Mouse (Mus musculus): ENCODE measurements around the gene Arf1.
A peak's percentile ranks its signal among the peaks of the same experiment; 100 is the strongest.

Arf1 gene

DNA sequence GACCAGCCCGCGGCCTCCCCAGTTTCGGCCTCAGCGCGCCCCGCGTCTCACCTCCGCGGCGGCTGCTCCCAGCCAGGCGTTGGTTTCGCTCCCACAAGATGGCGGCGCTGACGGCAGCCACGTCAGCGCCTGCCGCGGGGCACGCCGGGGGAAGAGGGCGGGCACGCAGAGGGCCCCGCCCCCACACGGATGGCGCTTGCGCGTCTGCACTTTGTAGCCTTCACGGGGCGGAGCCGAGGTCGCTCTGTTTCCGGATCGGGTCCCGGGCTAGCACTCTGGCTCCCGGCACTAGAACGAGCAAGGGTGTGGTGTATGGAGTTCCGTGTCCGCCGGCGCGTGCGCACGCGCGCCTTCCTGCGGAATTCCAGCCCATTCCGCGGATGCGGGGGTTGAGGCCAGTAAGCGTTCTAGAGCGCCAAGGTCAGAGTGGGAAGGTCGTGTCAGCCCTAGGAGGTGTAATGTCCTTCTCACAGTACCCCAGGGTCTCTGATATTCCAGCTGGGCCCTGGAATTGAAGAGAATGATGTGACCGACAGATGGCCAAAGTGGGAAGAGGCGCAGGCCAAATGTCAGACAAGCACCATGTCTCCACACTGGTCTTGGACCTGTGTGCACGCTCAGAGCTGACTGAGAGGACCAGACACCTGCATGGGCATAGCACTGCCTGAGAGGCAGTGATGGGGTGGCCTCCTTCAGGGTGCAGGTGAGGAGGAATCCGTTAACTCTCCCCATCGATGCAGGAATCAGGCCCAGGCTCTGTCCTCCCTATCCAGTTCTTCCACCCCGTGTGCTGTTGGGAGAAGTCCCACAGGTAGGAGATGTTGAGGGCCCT, at the start of gene Arf1:
Gene Arf1 (minus strand): TSS at position 149 of the 832 bp plus-strand sequence.
- peak; percentile 100 for DNase-seq

DNA sequence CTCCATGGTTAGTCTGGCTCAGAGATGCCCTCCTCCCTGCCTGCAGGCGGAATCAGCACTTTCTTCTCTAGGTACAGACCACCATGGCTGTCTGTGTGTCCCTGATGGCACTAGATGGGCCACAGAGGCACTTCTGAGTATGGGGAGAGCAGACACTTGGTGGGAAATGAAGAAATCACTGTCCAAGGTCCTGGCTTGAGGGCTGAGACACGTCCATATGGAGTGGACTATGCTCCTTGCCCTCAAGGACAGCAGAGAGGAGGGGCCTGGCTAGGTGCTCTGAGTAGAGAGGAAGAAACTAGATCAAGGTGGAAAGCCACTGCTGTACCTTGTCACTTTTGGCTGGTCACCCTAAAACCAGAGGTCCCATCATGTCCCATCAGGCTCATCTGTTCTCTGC, 48.8 kb upstream of the Arf1 start:
- DNase-seq = no peak

DNA sequence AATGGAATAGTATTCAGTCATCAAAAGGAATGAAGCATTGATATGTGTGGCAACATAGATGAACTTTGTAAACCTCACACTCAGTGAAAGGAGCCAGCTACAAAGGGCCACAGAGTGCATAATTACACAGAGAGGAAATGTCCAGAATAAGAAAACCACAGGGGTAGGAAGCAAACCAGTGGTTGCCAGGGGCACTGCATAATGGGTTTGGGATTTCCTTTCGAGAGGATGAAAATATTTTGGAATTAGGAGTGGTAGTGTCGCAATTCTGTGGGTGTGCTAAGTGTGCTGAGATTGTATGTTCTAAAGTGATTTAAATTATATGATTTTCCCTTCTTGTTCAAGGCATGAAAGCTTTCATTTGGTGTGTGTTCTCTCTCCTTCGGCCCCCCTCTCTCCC, 46.1 kb upstream of the Arf1 start:
- DNase-seq = no peak

DNA sequence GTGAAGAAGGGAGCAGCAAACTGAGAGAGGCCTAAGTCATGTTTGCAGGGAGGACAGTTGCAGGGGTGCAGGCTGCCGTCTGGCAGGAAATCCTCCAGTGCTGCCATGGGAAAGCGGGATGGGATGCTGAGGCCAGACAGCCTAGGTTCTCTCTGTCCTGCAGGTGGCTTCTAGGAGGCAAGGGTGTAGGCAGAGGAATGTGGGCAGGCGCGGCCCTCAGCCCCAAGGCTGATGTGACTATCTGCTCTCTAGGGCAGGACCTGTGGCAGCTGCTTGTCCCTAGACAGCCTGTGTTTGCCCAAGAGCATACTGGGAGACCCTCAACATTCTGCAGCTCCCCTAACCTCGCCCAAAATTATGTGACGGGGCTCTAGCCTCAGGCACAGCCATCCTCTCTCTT, 38.7 kb upstream of the Arf1 start:
- DNase-seq = no peak

DNA sequence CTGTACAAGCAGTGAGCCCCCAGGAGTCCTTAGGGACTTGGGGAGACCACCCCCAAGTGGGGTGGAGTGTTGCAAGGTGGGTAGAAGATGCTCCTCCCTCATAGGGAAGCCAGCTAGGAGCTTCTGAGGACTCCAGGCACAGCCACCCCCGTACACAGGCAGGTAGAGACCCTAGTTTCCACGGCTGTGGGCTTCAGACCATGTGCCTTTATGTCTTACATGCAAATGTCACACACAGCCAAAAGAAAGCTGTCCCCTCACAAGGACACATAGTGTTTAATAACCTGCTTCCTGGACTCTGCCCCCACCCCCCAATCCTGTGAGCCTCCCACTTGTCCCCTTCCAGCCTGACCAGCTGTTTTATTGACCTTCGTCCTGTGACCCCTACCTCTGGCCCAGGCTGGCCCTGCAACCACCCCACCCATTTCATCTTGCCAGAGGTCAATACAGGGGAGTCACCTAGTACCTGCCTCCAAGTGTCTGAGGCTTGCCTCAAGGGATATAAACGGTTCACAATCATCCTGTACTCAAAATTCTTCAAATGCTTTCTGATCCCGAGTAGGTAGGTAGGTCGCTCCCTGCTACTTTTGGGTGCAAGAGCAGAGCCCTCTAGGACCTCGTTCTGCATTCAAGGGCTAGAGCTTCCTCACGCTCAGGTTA, 37.2 kb upstream of the Arf1 start:
- DNase-seq = no peak

DNA sequence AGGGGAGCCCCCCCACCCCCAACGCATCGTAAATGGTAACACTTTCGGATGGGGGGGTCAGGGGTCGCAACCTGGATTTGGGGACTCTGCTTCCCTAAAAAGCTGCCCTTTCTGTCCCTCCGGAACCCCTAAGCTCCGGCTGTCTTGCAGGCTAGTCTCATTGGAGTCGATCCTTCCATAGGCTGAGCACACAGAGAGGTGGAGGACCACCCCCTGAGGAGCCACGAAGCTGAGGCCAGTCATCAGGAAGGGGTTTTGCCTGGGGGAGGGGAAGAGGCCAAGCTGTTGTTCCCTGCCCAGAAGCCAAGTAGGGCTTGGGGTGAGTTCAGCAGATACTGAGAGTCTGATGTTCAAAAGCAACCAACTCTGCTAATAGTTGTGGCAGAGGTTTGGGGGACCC, 36.5 kb upstream of the Arf1 start:
- DNase-seq = no peak

DNA sequence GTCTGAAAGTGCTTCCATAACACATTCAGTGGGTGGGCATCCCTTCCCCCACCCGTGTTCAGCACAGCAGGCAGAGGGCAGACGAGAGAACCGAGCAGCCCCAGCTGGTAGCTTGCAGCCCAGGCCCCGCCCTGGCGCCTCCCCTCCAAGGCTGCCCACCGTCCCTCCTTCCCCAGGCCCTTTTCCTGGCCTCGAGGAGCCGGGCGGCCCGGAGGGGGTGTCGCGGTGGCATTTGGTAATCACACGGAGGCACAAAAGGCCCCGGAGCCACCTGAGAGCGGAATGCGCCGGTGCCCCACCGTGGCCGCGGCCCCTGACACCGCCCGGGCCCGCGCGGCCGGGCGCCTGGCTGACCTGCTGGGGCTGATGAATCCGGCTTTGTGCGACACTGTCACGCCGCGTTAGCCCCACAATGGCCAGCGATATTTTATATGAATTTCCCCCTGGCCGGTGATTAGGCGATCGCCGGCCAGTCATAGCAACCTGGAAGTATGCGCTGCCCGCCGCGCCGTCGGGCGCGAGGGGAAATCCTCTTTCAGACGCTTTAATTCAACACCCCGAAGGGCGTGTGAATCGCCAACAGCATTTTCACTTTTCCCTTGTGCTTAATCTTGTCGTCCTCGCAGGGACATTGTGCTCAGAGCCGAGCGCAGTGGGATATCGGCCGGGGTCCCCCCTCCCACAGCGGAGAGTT, 35.9 kb upstream of the Arf1 start:
- no peak for DNase-seq

DNA sequence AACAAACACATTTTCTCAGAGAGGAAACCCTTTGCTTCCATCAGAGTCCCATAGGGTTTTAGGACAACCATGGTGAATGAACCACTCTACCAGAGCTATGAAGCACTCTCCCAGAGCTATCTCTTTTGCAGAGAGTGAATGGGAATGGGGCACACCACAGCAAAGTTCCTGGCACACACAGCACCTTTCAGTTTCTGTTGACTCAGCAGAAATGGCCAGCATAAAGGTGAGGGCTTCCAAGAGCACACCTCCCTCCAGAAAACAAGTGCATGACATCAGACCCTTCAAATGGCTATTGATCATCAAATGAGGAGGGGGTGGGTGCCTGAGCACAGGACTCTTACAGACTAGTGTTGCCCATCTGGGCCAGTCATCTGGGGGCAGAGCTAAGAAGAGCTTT, 34.2 kb upstream of the Arf1 start:
- DNase-seq = no peak

DNA sequence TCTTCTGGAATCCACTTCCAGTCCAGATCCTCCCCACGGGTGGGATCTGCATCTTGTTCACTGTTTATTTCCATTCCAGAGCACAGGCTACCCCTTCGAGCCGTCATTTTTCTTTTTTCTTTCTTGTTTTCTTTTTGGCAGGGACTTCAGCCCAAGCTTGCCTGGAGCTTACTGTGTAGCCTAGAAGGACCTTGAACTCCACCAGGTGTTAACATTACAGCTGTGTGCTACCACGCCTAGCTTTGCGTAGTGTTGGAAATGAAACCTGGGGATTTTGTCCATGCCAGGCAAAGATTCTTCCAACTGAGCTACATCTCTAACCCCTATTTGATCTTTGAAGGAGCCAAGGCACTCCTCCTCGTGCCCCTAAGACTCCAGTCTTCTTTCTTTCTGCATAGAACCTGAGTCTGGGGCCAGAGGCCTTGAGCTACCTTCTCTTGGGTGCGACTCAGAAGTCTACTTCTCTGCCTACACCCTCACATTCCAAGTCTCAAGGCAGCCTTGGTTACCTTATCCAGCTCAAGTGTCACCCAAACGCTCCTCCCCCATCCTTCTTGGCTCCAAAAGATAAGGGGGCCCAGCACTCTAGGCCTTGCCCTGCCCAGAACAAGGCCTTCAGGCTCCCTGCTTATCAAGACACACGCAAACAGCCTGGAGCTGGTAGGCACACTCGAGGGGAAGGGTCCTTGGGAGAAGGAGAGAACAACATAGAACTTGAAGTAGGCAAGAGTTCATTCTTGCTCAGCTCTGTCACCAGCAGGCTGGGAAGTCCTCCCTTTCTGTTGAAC, 32.8 kb upstream of the Arf1 start:
- no peak for DNase-seq

DNA sequence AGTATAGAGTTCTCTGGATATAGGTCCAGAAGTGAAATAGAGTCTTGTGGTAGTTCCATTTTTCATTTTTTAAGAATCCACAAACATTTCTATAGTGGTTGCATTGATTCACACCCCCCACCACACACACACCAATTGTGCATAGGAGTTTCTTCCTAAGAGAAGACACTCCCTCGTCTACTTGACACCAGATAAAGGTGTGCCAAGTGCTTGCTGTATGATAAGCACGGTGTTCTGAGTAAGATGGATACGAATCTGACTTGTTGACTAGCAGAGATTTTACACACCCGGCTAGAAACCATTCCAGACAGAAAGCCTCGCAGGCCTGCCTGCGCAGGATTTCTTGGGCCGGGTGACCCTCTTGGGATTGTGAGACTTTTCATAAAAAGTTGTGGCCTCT, 31.6 kb upstream of the Arf1 start:
- DNase-seq = no peak

DNA sequence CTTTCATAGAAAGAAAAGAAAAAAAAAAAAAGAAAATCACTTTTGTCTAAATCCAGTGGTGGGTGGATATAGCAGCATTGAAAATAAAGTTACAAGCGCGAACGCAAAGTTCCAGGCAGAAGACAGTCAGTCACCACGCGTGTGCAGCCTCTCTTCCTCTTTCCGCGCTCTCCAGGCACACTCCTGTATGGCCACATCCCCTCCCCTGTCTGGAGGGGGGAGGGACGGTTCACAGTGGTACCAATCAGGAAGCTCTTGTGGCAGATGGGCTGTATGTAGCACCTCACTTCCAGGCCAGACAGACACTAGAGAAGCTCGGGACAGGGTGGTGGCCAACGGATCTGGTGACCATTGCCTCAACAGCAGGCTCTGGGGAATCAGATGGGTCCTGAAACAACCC, 20.0 kb upstream of the Arf1 start:
- peak; percentile 70 for DNase-seq

DNA sequence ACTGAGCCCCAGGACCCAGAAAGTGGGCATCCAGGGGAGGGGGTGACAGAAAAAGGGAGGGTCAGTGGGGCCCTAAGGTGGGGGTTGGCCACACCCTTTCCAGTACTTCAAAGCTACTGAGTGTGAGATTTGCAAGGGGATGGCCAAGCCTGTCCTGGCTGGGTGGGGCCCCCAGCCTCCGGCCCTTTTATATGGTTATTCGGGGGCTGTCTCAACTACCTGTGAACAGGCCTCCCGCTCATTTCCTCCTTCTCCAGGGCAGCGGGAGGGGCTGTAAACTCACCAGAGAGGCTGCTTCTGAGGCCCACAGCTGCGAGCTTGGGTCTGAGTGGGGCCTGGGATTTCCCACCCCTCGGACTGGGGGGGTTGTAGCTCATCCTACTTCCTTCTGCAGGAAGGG, 15.8 kb upstream of the Arf1 start:
- DNase-seq = no peak

DNA sequence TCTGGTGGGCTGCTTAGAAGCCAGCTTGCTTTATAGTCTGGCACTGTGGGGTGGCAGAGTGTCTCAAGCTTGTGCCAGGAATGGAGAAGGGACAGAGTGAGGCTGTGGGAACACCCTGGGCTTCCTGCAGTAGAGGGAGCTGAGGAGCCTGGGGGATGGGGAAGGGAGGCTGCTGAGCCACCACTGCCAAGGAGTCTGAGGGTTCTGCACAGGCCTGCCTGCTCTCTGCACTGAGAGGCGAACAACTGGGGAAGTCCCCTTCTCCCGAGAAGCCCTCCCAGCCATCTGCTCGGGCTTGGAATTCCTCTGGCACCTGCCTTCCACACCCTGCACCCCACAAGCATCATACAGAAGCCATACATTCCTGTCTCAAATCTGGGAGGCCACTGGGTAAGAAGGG, 13.8 kb upstream of the Arf1 start:
- DNase-seq = no peak

DNA sequence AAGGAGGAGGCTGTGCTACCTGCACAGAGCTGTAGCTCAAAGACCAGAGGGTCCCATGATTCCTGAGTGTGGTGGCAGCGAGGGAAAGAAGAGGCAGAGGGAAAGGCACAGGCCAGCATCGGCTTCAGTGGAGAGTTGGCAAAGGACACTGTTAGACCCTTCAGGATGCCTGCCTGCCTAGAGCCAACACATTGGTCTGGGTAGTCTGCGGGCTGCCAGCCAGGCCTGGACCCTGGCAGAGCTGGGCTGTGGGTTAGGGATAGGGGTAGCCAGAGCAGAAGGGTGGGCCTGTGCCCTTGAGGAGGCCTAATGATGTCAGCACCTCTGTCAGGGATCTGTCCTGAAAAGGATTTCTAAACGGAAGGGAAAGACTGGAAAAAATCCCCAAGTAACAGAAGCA, 11.7 kb upstream of the Arf1 start:
- no peak for DNase-seq

DNA sequence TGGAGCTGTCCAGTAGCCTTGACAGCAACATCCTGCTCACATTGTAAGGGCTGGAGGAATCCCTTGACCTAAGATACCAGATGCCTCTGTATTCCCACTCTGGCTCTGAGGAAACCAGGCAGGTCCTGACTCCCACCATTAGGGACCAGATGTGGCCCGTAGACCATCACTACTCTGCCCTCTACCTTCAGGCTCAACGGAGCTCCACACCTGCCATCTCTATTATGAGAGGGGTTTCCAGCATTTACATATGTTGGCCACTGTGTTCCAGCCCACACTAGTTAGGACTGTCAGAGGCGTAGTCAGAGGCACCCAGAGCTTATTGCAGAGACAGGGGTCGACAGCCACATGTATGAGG, 11.3 kb upstream of the Arf1 start:
- no peak for DNase-seq

DNA sequence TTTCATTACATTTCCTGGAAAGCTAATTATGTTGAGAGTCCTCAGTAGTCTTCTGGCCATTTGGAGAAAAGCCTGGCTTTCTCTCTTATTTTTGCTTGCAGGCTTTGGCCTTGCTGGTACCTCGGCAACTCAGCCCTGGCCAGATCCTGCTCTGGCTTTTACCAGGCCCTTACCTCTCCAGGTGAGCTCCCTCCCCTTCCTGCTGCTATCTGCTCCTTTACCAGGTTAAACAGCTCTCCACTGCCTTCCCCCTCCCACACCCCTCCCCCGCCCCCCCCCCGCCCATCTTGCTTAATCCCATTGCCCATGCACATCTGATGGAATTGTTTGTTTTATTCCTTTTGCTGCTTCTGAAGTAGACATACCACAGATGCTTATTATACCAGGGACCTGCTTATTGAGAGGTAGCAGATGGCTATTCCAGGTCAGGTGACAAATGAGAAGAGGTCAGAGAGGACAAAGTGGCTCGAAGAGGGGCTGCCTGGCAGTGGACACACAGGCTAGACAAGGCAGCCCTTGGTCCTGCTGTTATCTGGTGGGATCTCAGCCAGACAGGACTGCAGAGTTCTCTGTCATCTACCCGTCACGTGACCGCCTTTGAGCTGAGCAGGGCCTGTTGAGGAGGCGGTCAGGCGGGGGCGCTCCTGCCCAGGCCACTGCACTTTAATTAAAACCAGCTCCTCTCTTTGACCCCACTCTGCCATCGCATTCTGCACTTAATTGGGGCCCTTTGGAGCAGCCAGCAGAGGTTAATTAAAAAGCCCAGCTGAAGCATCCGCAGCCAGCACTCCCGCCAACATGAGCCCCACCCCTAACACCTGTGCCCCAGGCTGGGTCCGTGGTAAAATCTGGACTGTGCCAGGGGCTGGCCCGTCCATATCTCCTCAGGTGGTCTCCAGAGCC, 10.7 kb upstream of the Arf1 start:
- peak; percentile 97 for DNase-seq

DNA sequence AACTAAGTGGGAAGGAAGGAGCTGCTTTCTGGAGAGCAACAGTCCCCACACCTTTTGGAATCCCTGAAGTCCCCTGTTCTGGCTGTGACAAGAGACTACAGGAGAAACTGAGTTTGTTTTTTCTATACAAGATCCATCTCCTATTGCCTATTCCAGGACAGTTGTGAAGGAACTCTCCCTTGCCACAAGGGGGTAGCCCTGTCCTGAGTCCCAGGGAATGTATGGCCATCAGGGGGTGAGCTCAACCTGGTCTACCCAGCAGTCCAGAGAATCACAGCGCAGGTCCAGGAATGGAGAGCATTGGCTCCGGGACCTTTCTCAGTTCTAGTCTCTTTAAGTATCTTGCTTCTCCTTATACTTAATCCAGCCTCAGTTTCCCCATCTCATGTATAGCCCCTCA, 4.7 kb upstream of the Arf1 start:
- no peak for DNase-seq

DNA sequence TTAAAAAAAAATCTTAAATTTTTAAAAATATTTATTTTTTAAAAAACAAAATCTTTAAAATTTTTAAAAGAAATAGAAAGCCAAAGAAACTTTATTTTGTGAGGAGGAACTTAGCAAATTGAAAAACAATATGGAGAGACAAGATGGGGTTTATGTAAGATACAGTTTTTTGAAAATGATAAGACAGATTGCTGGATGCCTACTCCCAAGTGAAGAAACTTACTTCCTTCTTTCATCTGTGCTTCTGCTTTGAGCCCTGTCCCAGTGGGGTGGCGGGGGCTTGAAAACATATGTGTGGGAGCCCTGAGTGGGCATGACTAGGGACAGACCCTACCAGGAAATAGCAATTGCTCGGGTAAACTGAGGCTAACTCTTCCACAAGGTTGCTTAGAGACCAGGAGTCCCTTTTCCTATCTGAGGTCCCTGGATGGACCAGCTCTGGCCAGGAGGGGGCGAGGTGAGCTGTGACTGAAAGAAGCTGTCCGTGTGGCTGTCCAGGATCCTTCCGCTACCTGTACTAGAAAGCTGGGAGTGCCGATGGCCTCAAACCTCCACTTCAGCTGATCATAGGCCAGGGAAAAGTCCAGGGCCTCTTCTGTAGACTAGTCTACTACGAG, 2.2 kb upstream of the Arf1 start:
- peak; percentile 96 for DNase-seq

DNA sequence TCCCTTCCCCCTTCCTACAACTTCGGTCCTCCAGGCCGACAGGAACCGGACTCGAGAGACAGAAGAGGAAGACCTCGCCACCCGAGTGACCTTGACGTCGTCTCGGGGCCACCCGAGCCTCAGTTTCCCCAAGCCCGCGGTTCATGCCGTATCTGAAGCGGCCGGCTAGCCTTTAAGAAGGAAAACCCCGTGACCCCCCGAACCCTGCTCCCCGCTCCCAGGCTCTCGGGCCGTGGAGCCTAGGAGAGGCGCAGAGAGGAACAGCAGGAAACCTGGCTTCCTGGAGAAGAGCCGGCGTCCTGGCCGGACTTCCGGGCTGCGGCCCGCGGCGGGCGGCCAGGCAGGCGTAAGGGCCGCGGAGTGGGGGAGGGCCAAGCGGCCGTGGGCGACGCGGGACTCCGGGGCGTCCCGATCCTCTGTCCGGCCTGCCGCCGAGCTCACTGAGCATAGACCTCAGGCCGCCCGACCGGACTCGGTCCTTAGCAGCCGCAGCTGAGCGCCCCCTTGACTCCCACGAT, 407 bp downstream of the Arf1 start:
- DNase-seq = no peak

DNA sequence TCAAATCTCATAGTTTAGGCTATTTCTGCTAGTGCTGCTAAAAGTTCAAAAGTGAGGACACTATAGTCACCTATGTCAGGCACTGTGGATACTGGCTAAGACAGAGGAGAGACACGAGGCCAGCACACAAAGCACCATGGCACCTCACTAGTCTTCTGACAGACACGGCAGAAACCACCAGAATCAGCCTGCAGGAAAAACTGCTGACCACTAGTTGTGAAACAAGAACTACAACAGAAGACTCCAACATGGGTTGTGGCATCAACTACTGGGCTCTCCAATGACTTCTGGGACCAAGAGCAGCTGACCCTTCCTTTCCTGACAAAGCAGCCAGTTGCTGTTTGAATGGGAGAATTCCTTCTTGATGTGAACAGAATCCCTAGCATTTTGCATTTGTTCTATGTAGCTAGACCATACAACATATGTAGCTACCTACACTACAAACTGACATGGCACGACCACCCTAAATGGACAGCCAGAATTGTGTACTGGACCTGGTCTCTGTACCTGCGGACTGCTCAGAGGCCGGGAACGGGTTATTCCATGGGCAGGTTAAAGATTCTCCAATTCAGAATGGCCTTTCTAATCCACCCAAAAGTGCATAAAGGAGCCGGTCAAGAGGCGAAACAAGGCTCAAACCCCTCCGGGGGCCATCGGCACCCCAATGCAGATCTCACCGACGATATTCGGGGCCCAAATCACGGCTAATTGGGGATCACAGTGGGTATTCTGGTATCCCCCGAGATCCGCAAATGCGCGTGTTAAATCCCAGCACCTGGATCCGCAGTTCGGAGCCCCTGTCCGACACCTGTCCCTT, 1.1 kb downstream of the Arf1 start:
- peak; percentile 94 for DNase-seq

DNA sequence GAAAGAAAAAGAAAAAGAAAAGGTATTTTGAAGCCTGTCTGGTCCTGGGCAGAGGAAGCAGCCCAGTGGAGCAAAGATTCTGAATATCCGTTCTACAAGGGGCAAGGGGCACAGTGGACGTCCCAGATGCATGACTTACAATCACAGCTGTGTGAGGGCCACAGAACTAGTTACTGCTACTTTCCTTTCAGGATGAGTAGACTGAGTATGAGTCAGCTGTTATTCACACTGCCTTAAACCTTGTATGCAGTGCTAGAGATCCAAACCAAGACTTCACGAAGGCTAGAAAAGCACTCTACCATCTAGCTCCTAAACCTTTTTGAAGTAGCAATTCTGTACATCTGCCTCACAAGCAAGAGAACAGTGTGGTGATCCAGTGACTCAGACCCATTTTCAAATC, 1.8 kb downstream of the Arf1 start:
- no peak for DNase-seq
